Mouse (Mus musculus) heart, postnatal 36 days (tissue): Measurements from ENCODE around the gene Tmem26. TPM values are rescaled to one million over a fixed set of nuclear protein-coding genes. Genes with fewer than 3 reads are reported as not detected.
"Not testable (repeated sequence)": the region's sequence is repeated elsewhere in the genome, so short reads cannot be mapped to it uniquely, and the experiment has no call there.

Source experiments
- DNase-seq, 2 experiments: peaks; one replicate each; pipeline ENCODE4 v3.0.0; 2021 to 2022
- intact Hi-C: fragments of 180-260 bp; cut with DNase I; formaldehyde crosslinking; loops from one replicate; pipeline ENCODE4 v1.15.1; 2025
- total RNA-seq, 2 experiments: library from RNA; stranded (reverse); gene quantifications; 2 replicates each; pipeline ENCODE4 v1.2.3; 2021

Tmem26 gene
- under 1 TPM; 0.19 to 0.25 TPM for total RNA-seq

DNA sequence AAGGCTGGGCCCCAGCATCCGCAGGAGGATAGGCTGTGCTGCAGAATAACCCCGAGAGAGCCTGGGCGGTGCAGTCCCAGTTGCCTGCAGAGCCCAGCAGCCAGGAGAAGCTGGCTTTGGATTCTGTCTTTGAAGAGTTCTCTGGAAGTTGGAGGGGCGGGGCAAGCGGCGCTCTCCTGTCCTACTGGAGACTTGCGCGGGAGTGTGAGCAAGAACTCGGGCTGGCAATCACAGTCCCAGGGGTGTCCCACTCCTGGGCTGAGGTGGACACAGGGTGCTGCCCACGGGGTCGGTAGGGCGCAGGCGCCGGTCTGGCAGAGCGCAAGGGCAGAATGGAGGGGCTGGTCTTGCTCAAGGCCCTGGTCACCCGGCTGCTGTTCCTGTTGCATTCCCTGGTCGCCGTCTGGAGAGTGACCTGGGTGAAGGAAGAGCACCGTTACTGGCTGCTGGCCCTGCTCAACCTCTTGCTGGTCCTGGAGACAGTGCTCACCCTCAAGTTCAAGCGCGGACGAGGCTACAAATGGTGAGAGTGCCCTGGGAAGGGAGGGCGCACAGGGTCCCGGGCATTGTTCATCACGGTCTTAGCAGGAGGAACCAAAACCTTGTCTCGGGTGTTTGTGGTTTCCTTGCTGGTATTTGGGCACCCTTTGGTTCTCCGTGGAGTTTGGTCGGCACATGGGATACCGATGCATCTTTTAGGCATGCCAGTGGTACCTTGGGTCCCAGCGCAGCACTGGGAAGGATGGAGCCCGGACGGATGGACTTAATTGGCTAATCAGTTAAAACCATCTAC is at the start of gene Tmem26:
TSS of gene Tmem26 (plus strand) at position 79 of the 793 bp plus-strand sequence.
- DNase-seq: peak; percentile 11 to 25
- intact Hi-C loops: no loop called here

DNA sequence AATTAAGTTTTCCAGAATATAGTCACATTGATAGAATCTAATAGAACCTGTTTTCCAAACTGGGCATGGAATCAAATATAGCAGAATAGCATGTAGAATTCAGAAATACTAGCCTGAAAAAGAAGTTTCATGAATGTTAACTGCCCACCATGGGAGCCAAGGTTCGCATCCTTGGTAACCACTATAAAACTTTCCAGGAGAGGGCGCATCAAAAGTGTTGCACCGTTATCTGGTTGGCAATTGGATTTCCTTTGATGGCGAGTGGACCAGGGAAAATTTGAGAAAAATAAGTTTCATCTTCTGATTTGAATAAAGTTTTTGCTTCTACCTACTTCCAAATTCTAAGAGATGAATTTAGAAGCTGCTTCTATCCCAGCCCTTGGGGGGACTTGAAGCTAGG is 44.8 kb upstream of the Tmem26 start:
- DNase-seq: no peak
- intact Hi-C loops: no loop called here

DNA sequence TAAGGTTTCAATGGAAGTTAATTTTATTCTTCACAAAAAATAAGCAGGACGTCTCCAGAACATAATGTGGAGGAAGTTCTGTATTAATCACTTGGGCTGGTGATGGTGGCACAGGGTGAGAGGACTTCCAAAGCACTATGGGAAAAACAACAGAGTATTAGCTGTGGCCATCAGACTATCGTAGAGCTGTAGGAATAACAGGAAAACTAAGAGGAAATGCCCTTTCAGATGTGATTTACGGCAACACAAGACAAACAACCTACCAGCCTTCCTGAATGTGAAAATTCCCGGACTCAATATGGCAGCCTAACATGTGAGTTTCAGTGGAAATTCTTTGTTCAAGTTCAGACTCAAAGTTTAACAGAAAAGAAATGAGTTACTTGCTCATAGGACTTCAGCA is 42.2 kb upstream of the Tmem26 start:
- intact Hi-C loops: no loop called here
- DNase-seq: no peak

DNA sequence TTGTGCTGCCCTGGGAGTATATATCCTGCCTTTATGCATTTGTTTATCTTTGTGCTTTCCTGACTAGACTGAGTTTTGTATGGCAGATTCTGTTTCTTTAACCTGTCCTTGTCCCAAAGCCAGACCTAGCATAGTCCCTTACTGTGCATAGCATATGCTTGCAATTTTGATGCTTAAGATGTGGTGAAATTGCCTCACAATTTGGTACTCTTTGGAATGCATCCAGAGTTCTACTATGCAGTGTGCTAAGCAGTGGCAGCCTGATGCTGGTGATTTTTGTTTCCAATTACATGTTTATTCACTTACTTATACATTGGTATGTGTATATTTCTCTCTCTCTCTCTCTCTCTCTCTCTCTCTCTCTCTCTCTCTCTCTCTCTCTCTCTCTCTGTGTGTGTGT is 37.9 kb upstream of the Tmem26 start:
- no peak for DNase-seq
- intact Hi-C loops: no loop called here

DNA sequence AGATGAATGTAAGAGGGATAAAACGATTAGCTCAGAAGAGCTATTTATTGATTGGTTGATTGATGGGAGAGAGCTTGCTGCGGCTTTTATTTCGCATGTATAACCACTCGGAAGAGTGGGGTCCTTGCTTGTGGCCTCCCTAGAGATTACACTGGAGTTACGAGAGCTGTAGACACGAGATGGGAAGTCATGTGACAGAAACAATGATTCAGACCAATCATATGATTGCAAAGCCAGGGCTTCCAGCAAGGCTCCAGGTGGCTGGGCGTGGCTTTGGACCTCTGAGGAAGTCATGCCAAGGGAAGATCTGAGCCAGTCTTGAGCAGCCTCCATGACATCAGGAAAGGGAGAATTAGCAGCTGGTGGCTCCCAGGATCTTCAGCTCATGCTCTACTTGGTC is 32.3 kb upstream of the Tmem26 start:
- DNase-seq: no peak
- intact Hi-C loops: no loop called here

DNA sequence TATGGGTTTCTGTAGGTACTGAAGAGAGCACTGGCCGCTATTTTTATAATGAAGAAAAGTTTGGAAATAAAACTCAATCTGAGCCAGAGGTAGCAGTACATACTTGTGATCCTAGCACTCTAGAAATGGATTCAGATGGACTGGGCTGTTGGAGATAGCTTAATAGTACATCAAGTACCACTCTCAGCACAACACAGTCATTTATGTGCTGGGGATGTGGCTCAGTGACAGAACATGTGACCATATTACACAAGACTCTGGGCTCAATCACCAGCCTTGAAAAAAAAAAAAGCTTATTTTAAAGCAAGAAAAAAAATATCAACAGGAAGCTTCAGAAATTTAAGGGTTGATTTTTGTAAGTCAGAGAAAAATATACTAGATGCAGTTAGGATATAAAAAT is 31.0 kb upstream of the Tmem26 start:
- DNase-seq: no peak
- intact Hi-C loops: no loop called here

DNA sequence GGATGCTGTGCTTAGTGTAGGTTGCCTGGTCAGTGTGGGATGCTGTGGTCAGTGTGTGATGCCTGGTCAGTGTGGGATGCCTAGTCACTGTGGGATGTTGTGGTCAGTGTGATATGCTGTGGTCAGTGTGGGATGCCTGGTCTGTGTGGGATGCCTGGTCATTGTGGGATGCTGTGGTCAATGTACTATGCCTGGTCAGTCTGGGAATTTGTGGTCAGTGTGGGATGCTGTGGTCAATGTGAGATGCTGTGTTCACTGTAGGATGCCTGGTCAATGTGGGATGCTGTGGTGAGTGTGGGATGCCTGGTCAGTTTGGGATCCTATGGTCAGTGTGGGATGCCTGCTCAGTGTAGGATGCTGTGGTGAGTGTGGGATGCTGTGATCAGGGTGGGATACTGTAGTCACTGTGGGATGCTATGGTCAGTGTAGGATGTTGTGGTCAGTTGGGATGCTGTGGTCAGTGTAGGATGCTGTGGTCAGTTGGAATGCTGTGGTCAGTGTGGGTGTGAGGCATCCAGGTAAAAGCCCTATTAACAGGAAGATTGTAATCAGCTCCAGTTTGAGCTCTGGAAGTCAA is 27.6 kb upstream of the Tmem26 start:
- DNase-seq: no peak

DNA sequence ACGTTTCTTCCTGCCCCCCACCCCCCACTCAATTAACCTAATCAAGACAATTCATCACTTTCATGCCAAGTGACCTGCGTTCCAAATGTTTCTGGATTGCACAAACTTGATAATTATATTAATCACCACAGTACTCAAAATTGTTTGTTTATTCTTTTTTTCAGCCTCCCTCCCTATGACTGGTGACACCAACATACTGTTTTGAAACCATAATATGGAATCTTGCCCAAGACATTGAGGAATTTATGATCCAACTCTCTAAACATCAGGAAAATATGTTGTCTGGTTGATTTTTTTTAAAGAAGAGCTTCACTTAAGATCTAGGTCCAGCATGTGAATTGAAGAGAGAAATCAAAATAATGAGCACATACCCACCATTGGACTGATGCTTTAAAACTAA is 19.2 kb upstream of the Tmem26 start:
- intact Hi-C loops: no loop called here
- no peak for DNase-seq

More for the DNA sequence above, 27.6 kb upstream of the Tmem26 start:
- intact Hi-C loops: no loop called here

DNA sequence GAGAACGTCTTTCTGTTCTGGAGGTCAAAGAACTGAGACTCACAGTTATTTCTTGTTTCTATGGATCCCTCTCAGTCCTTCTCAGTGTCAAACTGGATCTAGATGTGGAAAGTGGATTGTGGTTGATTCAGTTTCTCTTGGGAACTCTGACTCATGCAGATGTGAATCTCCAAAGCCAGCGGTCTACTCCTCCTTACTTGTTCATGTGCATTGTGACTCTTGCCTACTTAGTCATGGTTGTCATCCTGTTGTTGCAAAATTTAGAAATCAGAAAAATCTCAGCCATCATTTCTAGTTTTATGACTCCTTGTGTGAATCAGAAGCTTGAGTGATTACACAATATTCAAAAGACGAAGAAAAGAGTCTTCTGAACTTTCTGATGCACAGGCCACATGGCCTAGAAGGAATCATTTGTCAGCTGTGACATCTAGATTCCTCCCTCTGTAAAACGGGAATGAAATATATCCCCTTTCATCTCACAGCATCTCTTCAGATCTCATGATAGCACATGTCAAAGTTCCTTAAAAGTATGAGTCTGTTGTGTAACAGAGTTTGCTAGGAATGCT is 17.9 kb upstream of the Tmem26 start:
- no peak for DNase-seq
- intact Hi-C loops: no loop called here

DNA sequence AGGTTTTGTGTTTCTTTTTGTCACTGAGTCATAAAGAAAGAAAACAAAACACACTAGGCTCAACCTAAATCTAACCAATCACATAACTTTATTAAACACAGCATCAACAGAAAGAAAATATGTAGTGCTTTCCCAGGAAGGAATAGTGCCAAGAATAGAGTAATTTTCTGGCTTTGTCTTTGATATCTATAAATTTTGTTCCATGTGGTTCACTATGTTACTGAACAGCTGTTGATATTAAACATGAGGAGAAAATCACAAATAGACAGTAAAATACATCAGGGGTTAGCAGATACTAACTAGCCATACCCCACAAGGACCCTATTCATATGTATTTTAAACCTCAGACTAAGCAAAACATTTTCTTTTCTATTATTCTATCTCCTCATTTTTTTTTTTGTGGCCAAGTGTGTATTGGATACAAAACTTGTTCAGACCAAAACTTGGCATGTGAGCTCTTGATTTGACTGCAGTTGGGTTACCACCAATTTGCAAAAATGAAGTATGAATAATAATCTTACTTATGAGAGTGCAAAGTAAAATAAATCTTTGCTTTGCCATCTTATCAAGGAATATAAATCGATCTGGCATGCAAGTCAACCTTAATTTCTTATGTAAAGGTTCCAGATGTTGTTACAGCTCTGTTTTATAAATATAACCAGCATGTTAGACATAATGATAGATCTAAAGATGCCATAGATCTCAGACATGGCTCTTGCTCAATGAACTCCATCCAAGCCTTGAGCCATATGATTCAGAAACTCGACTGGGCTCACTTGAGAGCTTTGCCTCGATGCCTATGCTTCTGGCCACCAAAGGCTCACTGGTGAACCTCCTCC is 16.2 kb upstream of the Tmem26 start:
- intact Hi-C loops: no loop called here
- no peak for DNase-seq

DNA sequence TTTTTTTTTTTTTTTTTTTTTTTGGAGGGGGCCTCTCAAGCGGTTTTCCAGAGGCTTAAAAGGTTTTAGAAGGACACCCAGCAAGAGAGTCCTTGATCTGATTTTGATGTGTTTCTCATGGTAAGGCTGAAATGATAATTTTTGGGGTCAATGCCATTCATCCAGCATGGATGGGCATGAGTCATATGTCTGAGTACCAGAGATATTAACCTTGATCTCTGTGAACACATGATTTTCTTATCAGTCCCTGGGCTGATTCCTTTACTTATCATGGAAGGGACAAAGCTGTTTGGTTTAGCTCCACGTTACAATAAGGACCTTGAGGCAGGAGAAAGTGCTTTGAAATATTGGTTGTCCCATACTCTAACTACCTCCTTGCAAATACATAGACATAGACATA is 10.5 kb upstream of the Tmem26 start:
- intact Hi-C loops: no loop called here
- DNase-seq: no peak

DNA sequence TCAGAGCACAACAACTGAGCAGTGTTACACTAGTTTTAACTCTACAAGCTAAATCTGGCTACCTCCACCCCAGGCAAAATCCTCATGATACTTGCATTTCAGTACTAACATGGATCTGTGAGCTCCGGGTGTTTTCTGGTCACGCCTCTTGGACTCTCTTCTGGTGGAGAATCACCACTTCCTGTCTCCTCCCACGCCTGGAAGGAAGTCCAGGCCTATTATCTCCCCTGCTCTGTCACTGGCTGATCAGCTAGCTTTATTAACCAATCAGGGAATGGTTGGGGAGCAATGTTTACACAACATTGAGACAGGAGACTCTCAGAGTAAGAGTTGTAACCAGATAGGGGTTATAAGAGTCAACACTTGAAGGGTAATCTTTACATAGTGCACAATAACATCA is 9.1 kb upstream of the Tmem26 start:
- intact Hi-C loops: no loop called here
- DNase-seq: no peak

DNA sequence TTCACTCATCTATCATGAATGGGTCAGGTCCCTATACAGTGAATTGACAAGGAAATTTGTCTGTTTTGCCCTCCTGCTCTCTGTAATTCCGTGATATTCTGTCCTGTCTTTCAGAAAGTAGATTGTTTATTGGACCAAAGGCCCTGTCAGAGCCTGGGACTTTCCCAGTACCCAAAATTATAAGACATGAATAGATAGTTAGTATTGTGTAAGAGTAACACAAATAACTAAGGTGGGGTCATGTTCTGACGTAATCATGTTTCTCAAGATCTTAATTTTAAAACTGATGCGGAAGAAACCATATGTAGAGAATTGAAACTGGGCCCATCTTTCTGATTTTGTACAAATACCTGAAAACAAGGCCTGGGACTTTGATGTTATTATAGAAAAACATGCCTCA is 8.1 kb upstream of the Tmem26 start:
- intact Hi-C loops: no loop called here
- no peak for DNase-seq

DNA sequence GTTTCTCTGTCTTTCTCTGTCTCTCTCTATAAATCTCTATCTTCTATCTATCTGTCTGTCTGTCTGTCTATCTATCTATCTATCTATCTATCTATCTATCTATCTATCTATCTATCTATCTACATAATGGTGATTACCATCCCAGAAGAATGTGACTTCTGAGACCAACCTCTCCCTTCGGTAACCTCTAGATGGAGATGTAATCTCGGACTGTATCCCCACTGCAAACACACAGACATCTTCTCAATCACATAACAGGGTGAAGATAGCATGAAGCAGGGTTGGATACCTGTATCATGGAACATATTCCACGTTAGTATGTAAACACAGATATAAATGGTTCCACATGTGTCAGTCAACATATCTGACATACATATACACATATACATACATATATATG is 5.1 kb upstream of the Tmem26 start:
- DNase-seq: no peak
- intact Hi-C loops: no loop called here

DNA sequence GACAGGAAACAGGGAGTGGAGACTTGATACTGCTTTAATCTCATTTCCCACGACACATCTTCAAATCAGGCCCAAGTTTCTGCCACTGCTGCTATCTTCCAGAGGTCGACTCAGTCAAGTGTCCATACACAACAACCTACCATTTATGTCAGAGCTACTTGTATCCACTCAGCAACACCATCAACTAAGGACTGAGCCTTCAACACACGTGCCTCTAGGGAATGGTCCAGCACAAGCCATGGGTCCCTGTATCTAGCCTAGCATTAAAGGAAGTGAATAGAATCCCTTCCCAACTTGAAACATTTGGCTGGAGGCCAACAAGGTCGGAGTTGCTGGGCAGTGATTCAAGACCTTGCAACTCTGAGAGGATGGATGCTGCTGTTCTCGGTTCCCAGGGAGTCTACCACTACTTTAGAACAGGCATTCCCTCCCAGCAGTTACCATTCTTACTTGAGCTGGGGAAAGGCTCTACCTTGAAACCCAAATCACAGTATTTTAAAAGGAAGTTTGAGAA is 2.5 kb upstream of the Tmem26 start:
- peak; percentile 23 to 25 for DNase-seq
- intact Hi-C loops: no loop called here

DNA sequence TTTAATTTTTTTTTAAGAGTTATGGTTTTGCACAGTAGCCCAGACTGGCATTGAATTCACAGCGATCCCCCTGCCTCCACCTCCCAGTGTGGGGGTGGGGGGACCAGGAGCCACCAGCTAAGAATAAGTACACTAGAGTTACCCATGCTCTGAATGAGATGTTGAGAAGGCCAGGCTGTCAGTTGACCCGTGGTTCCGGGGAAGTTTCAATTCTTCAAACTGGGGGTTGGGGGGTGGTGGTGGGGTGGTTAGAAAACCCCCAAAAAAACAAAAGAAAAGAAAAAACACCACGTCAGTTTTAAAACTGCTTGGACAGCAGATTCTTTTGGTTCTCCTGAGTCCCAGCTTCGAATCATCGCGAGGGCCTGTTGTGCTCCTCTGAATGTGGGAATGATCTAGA is 431 bp upstream of the Tmem26 start:
- DNase-seq: no peak
- intact Hi-C loops: no loop called here

DNA sequence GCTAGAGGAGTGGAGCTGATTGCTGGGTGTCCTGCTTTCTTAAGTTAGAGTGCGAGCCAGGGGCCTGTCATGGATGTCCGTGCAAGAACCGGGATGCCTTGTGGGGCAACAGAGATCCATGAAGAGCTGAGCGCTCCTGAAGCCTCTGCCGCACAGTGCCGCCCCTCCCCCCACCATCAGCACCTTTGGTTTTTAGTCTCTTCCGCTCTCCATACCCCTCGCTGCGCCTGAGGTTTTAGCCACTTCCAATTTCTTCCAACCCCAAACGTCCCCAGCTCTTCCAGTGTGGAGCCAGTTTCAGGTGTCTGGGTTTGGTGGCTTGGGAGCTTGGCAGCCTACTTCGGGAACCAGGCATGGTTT is 895 bp downstream of the Tmem26 start:
- DNase-seq: peak in 1 of 2 experiments; percentile 15
- intact Hi-C loops: no loop called here

DNA sequence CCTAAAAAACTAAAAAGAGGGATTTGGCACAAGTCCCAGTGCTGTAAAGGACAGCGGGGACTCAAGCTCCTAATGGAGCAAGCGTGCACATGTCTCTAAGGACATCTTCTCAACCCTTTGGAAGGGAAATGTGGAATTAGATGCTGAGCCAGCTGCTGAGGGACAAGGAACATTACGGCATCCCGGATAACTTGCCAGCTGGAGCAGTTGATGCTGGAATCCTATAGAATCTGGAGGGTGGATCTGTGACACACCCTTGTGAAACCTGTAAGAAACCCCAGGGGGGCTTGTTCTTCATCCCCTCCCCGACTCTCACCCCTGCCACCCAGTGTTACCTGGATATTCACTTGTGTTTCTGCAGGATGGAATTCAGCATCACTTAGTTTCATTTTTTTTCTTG is 4.0 kb downstream of the Tmem26 start:
- peak in 1 of 2 experiments; percentile 5 for DNase-seq

DNA sequence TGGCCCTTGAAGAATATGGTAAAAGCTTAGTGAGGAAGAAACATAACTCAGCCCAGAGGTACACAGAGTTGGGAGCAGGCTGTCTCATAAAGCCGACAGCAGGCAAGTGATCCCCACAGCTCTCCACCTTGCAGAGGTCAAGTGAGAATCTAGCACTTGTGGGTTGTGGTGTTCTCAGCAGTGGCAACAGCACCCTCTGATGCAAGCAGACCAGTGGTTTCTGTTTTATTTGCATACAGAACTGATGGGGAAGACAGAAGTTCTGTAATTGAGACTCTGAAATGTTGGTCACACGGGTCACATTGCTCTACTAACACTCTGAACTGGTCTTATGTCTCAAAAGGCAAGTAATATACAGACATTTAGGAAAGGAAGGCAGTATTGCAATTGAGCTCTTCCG is 12.2 kb downstream of the Tmem26 start:
- intact Hi-C loops: no loop called here
- DNase-seq: no peak

More for the DNA sequence above, 4.0 kb downstream of the Tmem26 start:
- intact Hi-C loops: no loop called here

DNA sequence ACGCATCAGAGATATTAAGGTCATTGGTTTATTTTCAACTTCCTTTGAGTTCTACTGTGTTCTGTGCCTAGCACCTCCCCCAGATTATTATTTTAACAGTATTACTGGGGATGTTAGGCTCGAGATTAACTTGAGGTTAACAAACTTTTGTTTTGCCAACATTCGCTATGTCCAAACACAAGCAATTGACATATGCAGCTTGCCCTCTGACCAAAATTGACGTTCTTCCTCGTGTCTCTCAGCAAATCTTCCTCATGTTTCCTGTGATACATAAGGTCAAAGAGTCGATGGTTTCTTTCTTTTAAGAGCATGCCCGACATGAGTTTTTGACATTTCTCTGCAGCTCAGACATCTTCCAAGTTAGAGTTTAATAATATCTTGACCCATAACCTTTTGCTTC is 13.9 kb downstream of the Tmem26 start:
- intact Hi-C loops: no loop called here
- DNase-seq: no peak

DNA sequence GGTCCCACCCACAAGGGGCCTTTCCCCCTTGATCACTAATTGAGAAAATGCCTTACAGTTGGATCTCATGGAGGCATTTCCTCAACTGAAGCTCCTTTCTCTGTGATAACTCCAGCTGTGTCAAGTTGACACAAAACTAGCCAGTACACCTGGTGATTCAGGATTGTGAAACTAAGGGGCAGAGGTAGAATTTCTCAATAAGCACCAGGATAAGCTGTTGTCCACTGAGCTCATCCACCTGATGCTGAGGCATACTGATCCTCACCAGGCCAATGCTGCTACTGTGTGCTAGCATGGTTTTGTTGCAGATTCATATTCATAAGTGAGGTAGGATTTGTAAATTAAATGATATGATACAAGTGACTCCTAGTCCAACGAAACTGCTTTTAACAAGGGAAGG is 15.5 kb downstream of the Tmem26 start:
- intact Hi-C loops, DNase-seq: not testable (repeated sequence)
